Mouse (Mus musculus) midbrain, embryonic 13.5 days (tissue): ENCODE data around the gene Hexb. TPM values are rescaled to one million over a fixed set of nuclear protein-coding genes. Genes with fewer than 3 reads are reported as not detected.

ENCODE experiments used
- ATAC-seq: fragments of 200-750 bp; cut with Nextera tagmentation; 2 replicates; pipeline ENCODE4 v1.8.0; 2017; ENCODE audit warnings: mild to moderate bottlenecking, moderate TSS enrichment, moderate library complexity
- H3K27ac ChIP-seq: fragments of 300-500 bp; sonication (generic); 2 replicates; pipeline ENCODE4 v1.5.1; 2015; ENCODE audit warnings: inconsistent platforms, mild to moderate bottlenecking, moderate library complexity
- H3K27me3 ChIP-seq: fragments of 300-500 bp; sonication (generic); 2 replicates; pipeline ENCODE4 v1.6.1; 2015; ENCODE audit warnings: mild to moderate bottlenecking, inconsistent platforms
- H3K36me3 ChIP-seq: fragments of 300-500 bp; sonication (generic); 2 replicates; pipeline ENCODE4 v1.6.1; 2015; ENCODE audit warnings: mild to moderate bottlenecking, inconsistent platforms
- H3K4me1 ChIP-seq: fragments of 300-500 bp; sonication (generic); replicated peaks from 2 replicates; pipeline ENCODE4 v1.6.1; 2015; ENCODE audit warnings: inconsistent platforms
- H3K4me2 ChIP-seq: fragments of 300-500 bp; sonication (generic); replicated peaks from 2 replicates; pipeline ENCODE4 v1.6.1; 2015; ENCODE audit warnings: moderate library complexity, mild to moderate bottlenecking, inconsistent platforms
- H3K4me3 ChIP-seq: fragments of 300-500 bp; sonication (generic); replicated peaks from 2 replicates; pipeline ENCODE4 v1.5.1; 2015; ENCODE audit warnings: mild to moderate bottlenecking, inconsistent platforms
- H3K9ac ChIP-seq: fragments of 300-500 bp; sonication (generic); replicated peaks from 2 replicates; pipeline ENCODE4 v1.6.1; 2015; ENCODE audit warnings: mild to moderate bottlenecking, inconsistent platforms
- H3K9me3 ChIP-seq: fragments of 300-500 bp; sonication (generic); 2 replicates; pipeline ENCODE4 v1.6.1; 2016; ENCODE audit warnings: mild to moderate bottlenecking, inconsistent platforms
- WGBS: fragments of 180-500 bp; shearing (Covaris S2); methylation state at CpG from one replicate; pipeline ENCODE4 v1.1.7; 2015; 5-methylcytosine and 5-hydroxymethylcytosine counted together
- polyA plus RNA-seq: library from polyadenylated mRNA; unstranded; fragments of >200 nt; fragmentation: Nextera tagmentation; extraction: Ambion mirVana; gene quantifications from 2 replicates; pipeline ENCODE4 v1.2.1, GENCODE M21; 2015

Hexb gene
- 26.1 and 26.4 TPM in 2 replicates for polyA plus RNA-seq

- peaks cover 10% of the 10 kb centered on the region for H3K4me1 ChIP-seq
- H3K4me2 ChIP-seq = peak within 1 kb of the TSS; percentile 88
- H3K36me3 ChIP-seq = no peaks in the 10 kb centered on the region
- under 1% methylated on average over 45 of the region's 45 CpGs for WGBS
- peak within 1 kb of the TSS; percentile 64 for H3K4me3 ChIP-seq
- peak; percentile 89 for ATAC-seq
- 0 out of 2 replicates have a peak within 1 kb of the TSS, but pooled peaks have one; percentile 48 for H3K27ac ChIP-seq
- H3K27me3 ChIP-seq = no peaks in the 10 kb centered on the region
- H3K9ac ChIP-seq = peak within 1 kb of the TSS; percentile 69
- no peaks in the 10 kb centered on the region for H3K9me3 ChIP-seq
Observed at GRCm38 (mm10) chr13:97197932-97198562, at the start of gene Hexb. Gene Hexb, minus strand, starts transcription at chr13:97198357.

- Histone ChIP-seq H3K36me3 (peaks cover 62% of the 10 kb centered on the region), H3K9ac (no peak overlapping the region; the same call in 1 of the 2 replicates), H3K27me3 (no peaks in the 10 kb centered on the region), H3K4me3 (peak overlapping the region; percentile 22; the same call in 1 of the 2 replicates), H3K4me1 (peaks cover 100% of the 10 kb centered on the region), H3K4me2 (peak overlapping the region; percentile 86), H3K9me3 (no peaks in the 10 kb centered on the region), H3K27ac (no peak overlapping the region)
- no peak for ATAC-seq
- 55% methylated on average over 4 of the region's 4 CpGs for WGBS
Observed at GRCm38 (mm10) chr13:97247754-97248153, 49.6 kb upstream of the Hexb start.

DNA sequence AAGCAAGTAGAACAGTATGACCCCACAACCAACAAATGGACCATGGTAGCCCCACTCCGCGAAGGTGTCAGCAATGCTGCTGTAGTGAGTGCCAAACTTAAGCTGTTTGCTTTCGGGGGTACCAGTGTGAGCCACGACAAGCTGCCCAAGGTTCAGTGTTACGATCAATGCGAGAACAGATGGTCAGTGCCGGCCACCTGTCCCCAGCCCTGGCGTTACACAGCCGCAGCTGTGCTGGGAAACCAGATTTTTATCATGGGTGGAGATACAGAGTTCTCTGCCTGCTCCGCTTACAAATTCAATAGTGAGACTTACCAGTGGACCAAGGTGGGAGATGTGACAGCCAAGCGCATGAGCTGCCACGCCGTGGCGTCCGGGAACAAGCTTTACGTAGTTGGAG, 48.1 kb upstream of the Hexb start:
- Histone ChIP-seq H3K9me3 (no peaks in the 10 kb centered on the region), H3K4me2 (peak overlapping the region; percentile 86), H3K27me3 (no peaks in the 10 kb centered on the region), H3K4me3 (no peak overlapping the region), H3K36me3 (peaks cover 54% of the 10 kb centered on the region), H3K27ac (no peak overlapping the region), H3K9ac (no peak overlapping the region; the same call in 1 of the 2 replicates), H3K4me1 (peaks cover 94% of the 10 kb centered on the region)
- ATAC-seq = no peak
- 70% methylated on average over 16 of the region's 16 CpGs for WGBS

DNA sequence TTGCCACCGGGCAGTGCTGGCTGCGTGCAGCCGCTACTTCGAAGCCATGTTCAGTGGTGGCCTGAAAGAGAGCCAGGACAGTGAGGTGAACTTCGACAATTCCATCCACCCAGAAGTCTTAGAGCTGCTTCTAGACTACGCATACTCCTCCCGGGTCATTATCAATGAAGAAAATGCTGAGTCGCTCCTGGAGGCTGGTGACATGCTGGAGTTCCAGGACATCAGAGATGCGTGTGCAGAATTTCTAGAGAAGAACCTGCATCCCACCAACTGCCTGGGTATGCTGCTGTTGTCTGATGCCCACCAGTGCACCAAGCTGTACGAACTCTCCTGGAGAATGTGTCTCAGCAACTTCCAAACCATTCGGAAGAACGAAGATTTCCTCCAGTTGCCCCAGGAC, 47.0 kb upstream of the Hexb start:
- Histone ChIP-seq H3K4me2 (peak overlapping the region; percentile 86), H3K4me3 (peak overlapping the region; percentile 96), H3K36me3 (peaks cover 48% of the 10 kb centered on the region), H3K27me3 (no peaks in the 10 kb centered on the region), H3K9ac (0 out of 2 replicates have a peak overlapping the region, but pooled peaks have one; percentile 28), H3K4me1 (peaks cover 89% of the 10 kb centered on the region), H3K9me3 (no peaks in the 10 kb centered on the region), H3K27ac (no peak overlapping the region)
- ATAC-seq = no peak
- 89% methylated on average over 12 of the region's 12 CpGs for WGBS

DNA sequence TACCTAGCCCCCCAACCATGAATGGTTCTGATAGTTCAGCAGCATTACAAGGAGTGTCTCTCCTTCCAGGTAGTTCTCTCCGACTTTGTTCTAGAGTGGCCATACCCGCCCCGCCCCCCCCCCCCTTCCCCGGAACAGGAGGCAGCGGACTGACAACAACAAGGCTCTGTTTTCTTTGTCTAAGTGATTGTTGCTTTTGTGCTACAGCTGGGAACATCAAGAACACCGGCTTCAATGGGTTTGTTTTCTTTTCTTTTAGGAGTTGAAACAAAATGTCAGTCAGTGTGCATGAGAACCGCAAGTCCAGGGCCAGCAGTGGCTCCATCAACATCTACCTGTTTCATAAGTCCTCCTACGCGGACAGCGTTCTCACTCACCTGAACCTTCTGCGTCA, 46.6 kb upstream of the Hexb start:
- H3K27ac ChIP-seq = no peak overlapping the region
- peak overlapping the region; percentile 96 for H3K4me3 ChIP-seq
- no peaks in the 10 kb centered on the region for H3K27me3 ChIP-seq
- no peak for ATAC-seq
- H3K9me3 ChIP-seq = no peaks in the 10 kb centered on the region
- H3K36me3 ChIP-seq = peaks cover 48% of the 10 kb centered on the region
- peak overlapping the region; percentile 86 for H3K4me2 ChIP-seq
- WGBS = 46% methylated on average over 11 of the region's 11 CpGs
- H3K9ac ChIP-seq = peak overlapping the region; percentile 95
- peaks cover 89% of the 10 kb centered on the region for H3K4me1 ChIP-seq

GRCm38 (mm10) chr13:97243962-97244711, 46.0 kb upstream of the Hexb start:
- no peak for ATAC-seq
- peaks cover 43% of the 10 kb centered on the region for H3K36me3 ChIP-seq
- peak overlapping the region; percentile 61 for H3K27ac ChIP-seq
- H3K27me3 ChIP-seq = no peaks in the 10 kb centered on the region
- no peaks in the 10 kb centered on the region for H3K9me3 ChIP-seq
- H3K4me1 ChIP-seq = peaks cover 88% of the 10 kb centered on the region
- peak overlapping the region; percentile 95 for H3K9ac ChIP-seq
- peak overlapping the region; percentile 96 for H3K4me3 ChIP-seq
- H3K4me2 ChIP-seq = peak overlapping the region; percentile 86
- WGBS = 25% methylated on average over 15 of the region's 15 CpGs

DNA sequence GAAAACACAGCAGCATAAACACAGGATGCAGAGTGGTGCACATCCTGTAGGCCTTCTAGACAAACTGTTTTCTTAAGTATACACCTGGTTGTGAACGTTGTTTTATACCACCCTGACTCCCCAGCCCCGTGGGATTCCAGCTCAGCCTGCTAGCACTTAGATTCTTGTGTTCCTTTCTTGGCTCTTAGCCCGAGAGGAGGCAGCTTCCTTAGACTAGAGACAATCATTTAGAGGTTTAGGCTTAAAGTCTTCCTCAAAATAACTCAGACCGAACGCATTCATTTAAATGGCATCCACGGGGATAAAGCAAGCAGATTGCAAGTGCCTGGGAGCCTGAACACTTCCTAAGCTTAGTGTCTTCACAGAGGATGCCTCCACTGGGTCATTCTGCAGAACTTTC, 44.6 kb upstream of the Hexb start:
- Histone ChIP-seq H3K36me3 (peaks cover 30% of the 10 kb centered on the region), H3K4me2 (peak overlapping the region; percentile 86), H3K27me3 (no peaks in the 10 kb centered on the region), H3K27ac (peak overlapping the region; percentile 61), H3K4me1 (peaks cover 87% of the 10 kb centered on the region), H3K9me3 (no peaks in the 10 kb centered on the region), H3K9ac (peak overlapping the region; percentile 95), H3K4me3 (peak overlapping the region; percentile 96)
- no peak for ATAC-seq
- WGBS = 1% methylated on average over 6 of the region's 6 CpGs

- H3K4me1 ChIP-seq = peaks cover 80% of the 10 kb centered on the region
- no peaks in the 10 kb centered on the region for H3K9me3 ChIP-seq
- H3K27ac ChIP-seq = peak overlapping the region; percentile 97
- peak overlapping the region; percentile 86 for H3K4me2 ChIP-seq
- H3K27me3 ChIP-seq = no peaks in the 10 kb centered on the region
- peaks cover 21% of the 10 kb centered on the region for H3K36me3 ChIP-seq
- under 1% methylated on average over 20 of the region's 20 CpGs for WGBS
- peak overlapping the region; percentile 96 for H3K4me3 ChIP-seq
- ATAC-seq = no peak
- peak overlapping the region; percentile 95 for H3K9ac ChIP-seq
Observed at GRCm38 (mm10) chr13:97241787-97242280, 43.7 kb upstream of the Hexb start.

- Histone ChIP-seq H3K36me3 (peaks cover 14% of the 10 kb centered on the region), H3K9ac (peak within 1 kb of the TSS; percentile 95), H3K4me1 (peaks cover 74% of the 10 kb centered on the region), H3K27me3 (no peaks in the 10 kb centered on the region), H3K4me3 (peak within 1 kb of the TSS; percentile 96), H3K9me3 (no peaks in the 10 kb centered on the region), H3K4me2 (peak within 1 kb of the TSS; percentile 86), H3K27ac (peak within 1 kb of the TSS; percentile 97)
- peak; percentile 92 for ATAC-seq
- under 1% methylated on average over 80 of the region's 89 CpGs for whole genome bisulfite sequencing
Observed at GRCm38 (mm10) chr13:97240965-97241786, 43.0 kb upstream of the Hexb start, which contains the start of gene Enc1. Gene Enc1, plus strand, starts transcription at chr13:97241105.

DNA sequence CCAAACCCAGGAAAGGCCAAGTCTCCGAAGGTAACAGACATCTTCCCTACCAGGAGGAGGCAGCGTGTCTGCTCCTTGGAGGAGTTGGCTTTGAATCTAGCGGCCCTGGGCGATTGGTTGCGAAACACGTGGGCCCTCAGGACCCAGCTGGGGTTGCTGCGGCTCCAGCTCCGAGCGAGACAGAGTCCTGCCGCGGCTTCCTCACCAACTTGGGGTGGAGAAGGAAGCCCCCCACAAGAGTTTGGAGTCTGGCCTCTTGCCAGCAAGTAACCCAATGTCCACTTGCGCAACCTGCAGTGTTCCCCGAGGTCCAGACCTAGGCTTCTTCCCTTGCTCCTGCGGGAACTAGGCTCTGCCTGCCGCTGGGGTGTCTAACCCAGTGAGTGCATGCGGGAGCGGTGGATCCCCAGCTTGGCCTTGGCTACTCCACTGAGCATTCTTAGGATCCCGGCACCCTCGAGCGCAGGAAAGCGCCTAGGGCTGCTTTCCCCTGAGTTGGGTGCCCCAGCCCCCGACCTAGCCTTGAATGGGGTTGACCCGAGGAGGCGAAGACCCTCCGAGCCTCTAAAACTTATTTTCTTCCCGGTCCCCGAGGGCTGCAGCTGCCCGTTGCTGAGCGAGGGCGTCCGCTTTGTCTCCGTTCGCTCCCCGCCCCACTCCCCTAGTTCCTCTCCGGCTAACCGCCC, 42.3 kb upstream of the Hexb start:
- WGBS = 0% methylated on average over 35 of the region's 36 CpGs
- H3K4me2 ChIP-seq = peak overlapping the region; percentile 86
- H3K4me3 ChIP-seq = peak overlapping the region; percentile 96
- H3K9ac ChIP-seq = peak overlapping the region; percentile 95
- ATAC-seq = peak; percentile 68
- peaks cover 7% of the 10 kb centered on the region for H3K36me3 ChIP-seq
- peak overlapping the region; percentile 97 for H3K27ac ChIP-seq
- H3K9me3 ChIP-seq = no peaks in the 10 kb centered on the region
- H3K4me1 ChIP-seq = peaks cover 74% of the 10 kb centered on the region
- H3K27me3 ChIP-seq = no peaks in the 10 kb centered on the region
